Mouse (Mus musculus): Measurements from ENCODE around the gene Ccr5. TPM values are rescaled to one million over a fixed set of nuclear protein-coding genes. Genes with fewer than 3 reads are reported as not detected.
"Not testable (repeated sequence)": the region's sequence is repeated elsewhere in the genome, so short reads cannot be mapped to it uniquely, and the experiment has no call there.

The Ccr5 gene
- polyA plus RNA-seq (2016; fragmentation: Nextera tagmentation; extraction: Ambion mirVana), result 0.29 and 0.77 TPM in 2 replicates

GRCm38 (mm10) chr9:124121387-124122184, at the start of gene Ccr5:
Gene Ccr5 (plus strand): TSS chr9:124121543.
- Histone ChIP-seq H3K27ac (no peak within 1 kb of the TSS), H3K4me2 (replicated peaks) (no peak within 1 kb of the TSS), H3K4me1 (no peaks in the 10 kb centered on the region), H3K27me3 (replicated peaks) (no peaks in the 10 kb centered on the region), H3K36me3 (no peaks in the 10 kb centered on the region), H3K9ac (no peak within 1 kb of the TSS), H3K9me3 (no peaks in the 10 kb centered on the region), H3K4me3 (no peak within 1 kb of the TSS)
- 84% methylated on average over 3 of the region's 3 CpGs for WGBS
- no peak for ATAC-seq (ENCODE audit: low FRiP score, low read depth)

GRCm38 (mm10) chr9:124079803-124080202, 41.5 kb upstream of the Ccr5 start:
- H3K9ac ChIP-seq, result no peak overlapping the region
- no peak overlapping the region for H3K27ac ChIP-seq
- no peak overlapping the region for H3K4me2 ChIP-seq (replicated peaks)
- no peaks in the 10 kb centered on the region for H3K9me3 ChIP-seq
- H3K36me3 ChIP-seq, result no peaks in the 10 kb centered on the region
- no peak for ATAC-seq (ENCODE audit: low FRiP score, low read depth)
- H3K27me3 ChIP-seq (replicated peaks), result no peaks in the 10 kb centered on the region
- WGBS, result 80% methylated on average over 4 of the region's 4 CpGs
- H3K4me1 ChIP-seq, result no peaks in the 10 kb centered on the region
- no peak overlapping the region for H3K4me3 ChIP-seq

- H3K4me3 ChIP-seq; H3K27me3 ChIP-seq (replicated peaks); H3K4me2 ChIP-seq (replicated peaks); H3K27ac ChIP-seq; H3K9ac ChIP-seq; H3K4me1 ChIP-seq; H3K36me3 ChIP-seq; ATAC-seq (ENCODE audit: low FRiP score, low read depth); H3K9me3 ChIP-seq: not testable (repeated sequence)
- 95% methylated on average over 12 of the region's 13 CpGs for WGBS
These were observed 40.9 kb upstream of the Ccr5 start for GRCm38 (mm10) chr9:124080471-124080870.

GRCm38 (mm10) chr9:124090441-124090840, 30.9 kb upstream of the Ccr5 start:
- Histone ChIP-seq H3K4me1 (no peaks in the 10 kb centered on the region), H3K9ac (no peak overlapping the region), H3K27ac (no peak overlapping the region), H3K4me3 (no peak overlapping the region), H3K27me3 (replicated peaks) (no peaks in the 10 kb centered on the region), H3K4me2 (replicated peaks) (no peak overlapping the region), H3K36me3 (no peaks in the 10 kb centered on the region), H3K9me3 (no peaks in the 10 kb centered on the region)
- no peak for ATAC-seq (ENCODE audit: low FRiP score, low read depth)
- 82% methylated on average over 1 of the region's 1 CpGs for WGBS

GRCm38 (mm10) chr9:124099127-124099526, 22.2 kb upstream of the Ccr5 start:
- no peak overlapping the region for H3K9ac ChIP-seq
- H3K4me1 ChIP-seq, result no peaks in the 10 kb centered on the region
- no peak overlapping the region for H3K4me3 ChIP-seq
- H3K27ac ChIP-seq, result no peak overlapping the region
- H3K4me2 ChIP-seq (replicated peaks), result no peak overlapping the region
- WGBS, result 83% methylated on average over 1 of the region's 1 CpGs
- H3K36me3 ChIP-seq, result no peaks in the 10 kb centered on the region
- no peaks in the 10 kb centered on the region for H3K9me3 ChIP-seq
- no peaks in the 10 kb centered on the region for H3K27me3 ChIP-seq (replicated peaks)
- ATAC-seq (ENCODE audit: low FRiP score, low read depth), result no peak

- Histone ChIP-seq H3K9ac (no peak overlapping the region), H3K4me3 (no peak overlapping the region), H3K27ac (no peak overlapping the region), H3K36me3 (no peaks in the 10 kb centered on the region), H3K27me3 (replicated peaks) (no peaks in the 10 kb centered on the region), H3K9me3 (no peaks in the 10 kb centered on the region), H3K4me1 (no peaks in the 10 kb centered on the region), H3K4me2 (replicated peaks) (no peak overlapping the region)
- 96% methylated on average over 1 of the region's 1 CpGs for WGBS
- ATAC-seq (ENCODE audit: low FRiP score, low read depth), result no peak
These were observed 21.0 kb upstream of the Ccr5 start for GRCm38 (mm10) chr9:124100357-124100756.

- 90% methylated on average over 4 of the region's 4 CpGs for WGBS
- H3K36me3 ChIP-seq, result no peaks in the 10 kb centered on the region
- H3K9ac ChIP-seq, result no peak within 1 kb of the TSS
- no peaks in the 10 kb centered on the region for H3K4me1 ChIP-seq
- no peak within 1 kb of the TSS for H3K4me3 ChIP-seq
- H3K27ac ChIP-seq, result no peak within 1 kb of the TSS
- no peak within 1 kb of the TSS for H3K4me2 ChIP-seq (replicated peaks)
- no peak for ATAC-seq (ENCODE audit: low FRiP score, low read depth)
- H3K9me3 ChIP-seq, result no peaks in the 10 kb centered on the region
- no peaks in the 10 kb centered on the region for H3K27me3 ChIP-seq (replicated peaks)
These were observed 19.6 kb upstream of the Ccr5 start, which contains the start of gene Ccr2 for GRCm38 (mm10) chr9:124101723-124102122. Gene Ccr2 (plus strand): TSS chr9:124101950.

GRCm38 (mm10) chr9:124103199-124103598, 18.1 kb upstream of the Ccr5 start:
- 75% methylated on average over 1 of the region's 1 CpGs for WGBS
- H3K4me1 ChIP-seq, result no peaks in the 10 kb centered on the region
- no peak overlapping the region for H3K4me2 ChIP-seq (replicated peaks)
- H3K9me3 ChIP-seq, result no peaks in the 10 kb centered on the region
- H3K36me3 ChIP-seq, result no peaks in the 10 kb centered on the region
- no peak overlapping the region for H3K27ac ChIP-seq
- ATAC-seq (ENCODE audit: low FRiP score, low read depth), result no peak
- no peak overlapping the region for H3K4me3 ChIP-seq
- H3K9ac ChIP-seq, result no peak overlapping the region
- H3K27me3 ChIP-seq (replicated peaks), result no peaks in the 10 kb centered on the region

- no peaks in the 10 kb centered on the region for H3K9me3 ChIP-seq
- ATAC-seq (ENCODE audit: low FRiP score, low read depth), result no peak
- H3K4me1 ChIP-seq, result no peaks in the 10 kb centered on the region
- no peak overlapping the region for H3K27ac ChIP-seq
- H3K4me2 ChIP-seq (replicated peaks), result no peak overlapping the region
- H3K4me3 ChIP-seq, result no peak overlapping the region
- H3K27me3 ChIP-seq (replicated peaks), result no peaks in the 10 kb centered on the region
- no peaks in the 10 kb centered on the region for H3K36me3 ChIP-seq
- H3K9ac ChIP-seq, result no peak overlapping the region
These were observed 16.1 kb upstream of the Ccr5 start for GRCm38 (mm10) chr9:124105196-124105595.

- H3K9me3 ChIP-seq, result no peaks in the 10 kb centered on the region
- H3K4me1 ChIP-seq, result no peaks in the 10 kb centered on the region
- no peak overlapping the region for H3K4me2 ChIP-seq (replicated peaks)
- no peaks in the 10 kb centered on the region for H3K36me3 ChIP-seq
- no peaks in the 10 kb centered on the region for H3K27me3 ChIP-seq (replicated peaks)
- no peak overlapping the region for H3K4me3 ChIP-seq
- no peak overlapping the region for H3K27ac ChIP-seq
- no peak overlapping the region for H3K9ac ChIP-seq
- no peak for ATAC-seq (ENCODE audit: low FRiP score, low read depth)
These were observed 14.1 kb upstream of the Ccr5 start for GRCm38 (mm10) chr9:124107232-124107631.

- Histone ChIP-seq H3K27me3 (replicated peaks) (no peaks in the 10 kb centered on the region), H3K4me2 (replicated peaks) (no peak overlapping the region), H3K36me3 (no peaks in the 10 kb centered on the region), H3K4me3 (no peak overlapping the region), H3K27ac (no peak overlapping the region), H3K9ac (no peak overlapping the region), H3K4me1 (no peaks in the 10 kb centered on the region), H3K9me3 (no peaks in the 10 kb centered on the region)
- WGBS, result 81% methylated on average over 2 of the region's 2 CpGs
- ATAC-seq (ENCODE audit: low FRiP score, low read depth), result no peak
These were observed 12.8 kb upstream of the Ccr5 start for GRCm38 (mm10) chr9:124108356-124109127.

GRCm38 (mm10) chr9:124111997-124112396, 9.3 kb upstream of the Ccr5 start:
- Histone ChIP-seq H3K36me3 (no peaks in the 10 kb centered on the region), H3K27me3 (replicated peaks) (no peaks in the 10 kb centered on the region), H3K9me3 (no peaks in the 10 kb centered on the region), H3K4me1 (no peaks in the 10 kb centered on the region), H3K4me2 (replicated peaks) (no peak overlapping the region), H3K4me3 (no peak overlapping the region), H3K27ac (no peak overlapping the region), H3K9ac (no peak overlapping the region)
- ATAC-seq (ENCODE audit: low FRiP score, low read depth), result no peak
- 85% methylated on average over 1 of the region's 1 CpGs for WGBS
